Mouse (Mus musculus) limb, embryonic 10.5 days (tissue): ENCODE data around the gene Rnf150. TPM values are rescaled to one million over a fixed set of nuclear protein-coding genes. Genes with fewer than 3 reads are reported as not detected.

Experiments
- DNase-seq: peaks from one replicate; pipeline ENCODE4 v3.0.0-alpha.2; 2017; ENCODE audit warnings: low spot score
- H3K27ac ChIP-seq: fragments of 300-500 bp; sonication (generic); 2 replicates; pipeline ENCODE4 v1.5.1; 2016; ENCODE audit warnings: mild to moderate bottlenecking
- H3K27me3 ChIP-seq: fragments of 300-500 bp; sonication (generic); 2 replicates; pipeline ENCODE4 v1.6.1; 2016; ENCODE audit warnings: low read depth, mild to moderate bottlenecking; ENCODE audit not compliant: poor library complexity, severe bottlenecking
- H3K36me3 ChIP-seq: fragments of 300-500 bp; sonication (generic); 2 replicates; pipeline ENCODE4 v1.6.1; 2016; ENCODE audit warnings: mild to moderate bottlenecking, moderate library complexity
- H3K4me1 ChIP-seq: fragments of 300-500 bp; sonication (generic); 2 replicates; pipeline ENCODE4 v1.6.1; 2016
- H3K4me3 ChIP-seq: fragments of 300-500 bp; sonication (generic); 2 replicates; pipeline ENCODE4 v1.5.1; 2016; ENCODE audit warnings: mild to moderate bottlenecking, moderate library complexity
- H3K9me3 ChIP-seq: fragments of 300-500 bp; sonication (generic); replicated peaks from 2 replicates; pipeline ENCODE4 v1.6.1; 2016; ENCODE audit warnings: mild to moderate bottlenecking
- WGBS: fragments of 180-500 bp; shearing (Covaris S2); methylation state at CpG from one replicate; pipeline ENCODE4 v1.1.7; 2016; 5-methylcytosine and 5-hydroxymethylcytosine counted together
- polyA plus RNA-seq: library from polyadenylated mRNA; unstranded; fragments of >200 nt; fragmentation: Nextera tagmentation; extraction: Ambion mirVana; gene quantifications from 2 replicates; pipeline ENCODE4 v1.2.1, GENCODE M21; 2016

Gene Rnf150
- polyA plus RNA-seq, 1 experiment from 2014 or later: 2.1 TPM

DNA sequence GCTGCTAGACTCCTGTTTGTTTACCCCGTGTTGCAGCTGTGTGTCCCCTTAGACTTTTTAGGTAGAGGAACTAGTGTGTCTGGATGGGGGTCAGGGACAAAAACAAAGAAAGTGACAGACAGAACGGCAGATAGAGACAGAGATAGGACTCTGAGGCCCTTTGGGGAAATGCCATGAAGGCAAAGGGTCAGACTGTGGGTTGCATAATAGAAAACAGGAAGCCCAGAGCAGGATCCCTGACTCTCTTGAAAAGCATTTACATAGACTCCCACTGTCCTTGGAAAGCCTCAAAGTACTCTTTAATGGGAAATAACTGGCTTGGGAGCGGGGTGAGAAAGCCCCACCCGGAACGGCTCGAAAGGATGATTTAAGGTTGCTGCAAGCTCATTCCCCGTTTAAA is 246.6 kb downstream of the Rnf150 start:
- Histone ChIP-seq H3K36me3 (no peaks in the 10 kb centered on the region), H3K4me1 (no peaks in the 10 kb centered on the region), H3K4me3 (no peak overlapping the region), H3K9me3 (no peaks in the 10 kb centered on the region), H3K27me3 (no peaks in the 10 kb centered on the region), H3K27ac (no peak overlapping the region)
- WGBS: 77% methylated on average over 7 of the region's 7 CpGs
- no peak for DNase-seq

DNA sequence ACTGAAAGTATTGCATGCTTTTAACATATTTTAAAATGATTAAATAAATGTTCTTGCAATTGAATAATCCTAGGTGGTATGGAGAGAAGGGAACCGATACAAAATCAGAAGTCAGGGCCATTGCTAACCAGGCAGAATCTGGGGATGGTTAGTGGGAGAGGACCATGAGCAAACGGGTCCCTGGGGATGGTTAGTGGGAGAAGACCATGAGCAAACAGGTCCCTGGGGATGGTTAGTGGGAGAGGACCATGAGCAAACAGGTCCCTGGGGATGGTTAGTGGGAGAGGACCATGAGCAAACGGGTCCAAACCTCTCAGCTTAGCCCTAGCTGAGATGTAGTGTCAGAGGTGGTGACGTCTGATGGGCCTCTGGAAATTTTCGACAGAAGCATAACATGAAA is 247.0 kb downstream of the Rnf150 start:
- Histone ChIP-seq H3K4me1 (no peaks in the 10 kb centered on the region), H3K9me3 (no peaks in the 10 kb centered on the region), H3K27ac (no peak overlapping the region), H3K4me3 (no peak overlapping the region), H3K27me3 (no peaks in the 10 kb centered on the region), H3K36me3 (no peaks in the 10 kb centered on the region)
- DNase-seq: no peak
- 86% methylated on average over 5 of the region's 5 CpGs for WGBS

DNA sequence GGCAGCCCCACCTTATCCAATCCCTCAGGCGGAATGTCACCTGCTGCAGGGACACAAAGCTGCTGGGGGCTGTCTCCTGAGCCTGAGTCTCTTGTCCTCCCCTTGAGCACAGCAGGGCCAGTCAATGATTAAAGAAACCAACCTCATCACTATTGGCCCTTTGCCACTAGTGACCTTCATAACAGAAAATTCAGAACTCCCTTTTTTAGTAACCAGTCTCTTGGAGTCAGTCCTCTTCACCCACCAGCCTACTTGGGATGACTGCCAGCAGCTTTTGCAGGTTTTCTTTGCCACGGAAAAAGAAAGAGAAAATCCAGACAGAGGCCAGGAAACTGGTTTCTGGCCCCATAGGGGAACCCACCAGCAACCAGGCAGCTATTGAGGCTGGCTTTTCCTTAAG is 271.9 kb downstream of the Rnf150 start:
- WGBS: 73% methylated on average over 2 of the region's 2 CpGs
- Histone ChIP-seq H3K4me1 (no peaks in the 10 kb centered on the region), H3K9me3 (no peaks in the 10 kb centered on the region), H3K27ac (no peak overlapping the region), H3K27me3 (no peaks in the 10 kb centered on the region), H3K4me3 (no peak overlapping the region), H3K36me3 (no peaks in the 10 kb centered on the region)
- no peak for DNase-seq

DNA sequence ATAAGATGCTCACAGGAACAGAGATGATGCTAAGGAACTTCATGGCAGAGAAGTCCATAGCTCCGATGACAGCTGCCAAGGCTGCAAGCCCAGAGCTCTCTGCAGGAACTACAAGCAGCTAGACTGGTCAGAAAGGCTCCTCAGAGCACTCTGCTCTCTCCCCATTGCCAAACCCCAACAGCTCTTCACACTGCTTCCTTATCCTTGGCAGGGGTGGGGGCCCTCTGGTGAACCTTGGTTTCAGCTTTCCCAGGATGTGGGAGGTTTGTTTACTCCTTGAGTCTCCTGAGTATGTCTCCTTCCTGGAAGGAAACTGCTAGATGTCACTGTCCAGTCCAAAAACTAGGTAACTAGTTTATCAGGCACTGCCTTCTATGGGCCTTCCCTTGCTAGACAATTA is 276.9 kb downstream of the Rnf150 start:
- no peaks in the 10 kb centered on the region for H3K9me3 ChIP-seq
- WGBS: 80% methylated on average over 1 of the region's 1 CpGs
- H3K36me3 ChIP-seq: no peaks in the 10 kb centered on the region
- H3K27ac ChIP-seq: no peak overlapping the region
- no peaks in the 10 kb centered on the region for H3K27me3 ChIP-seq
- no peaks in the 10 kb centered on the region for H3K4me1 ChIP-seq
- H3K4me3 ChIP-seq: no peak overlapping the region
- DNase-seq: no peak

DNA sequence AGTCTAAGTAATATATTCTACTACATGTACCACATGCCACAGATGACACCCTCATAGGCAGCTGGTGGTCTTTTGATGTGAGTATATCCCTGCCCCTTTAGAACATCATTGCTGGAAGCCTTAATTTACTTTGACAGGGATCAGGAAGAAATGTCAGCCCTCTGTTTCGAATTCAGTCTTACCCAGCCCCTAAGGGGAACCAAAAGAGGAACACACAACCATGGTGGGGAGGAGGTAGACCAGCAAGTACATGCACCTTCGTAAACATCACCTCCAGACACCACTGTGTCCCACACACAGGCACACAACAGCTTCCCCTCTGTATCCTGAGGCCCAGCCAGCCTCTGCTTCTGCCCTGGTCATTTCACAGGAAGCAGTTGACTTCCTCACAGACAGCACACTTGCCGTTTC is 277.6 kb downstream of the Rnf150 start:
- no peaks in the 10 kb centered on the region for H3K27me3 ChIP-seq
- no peak overlapping the region for H3K27ac ChIP-seq
- no peaks in the 10 kb centered on the region for H3K9me3 ChIP-seq
- 78% methylated on average over 3 of the region's 3 CpGs for WGBS
- H3K4me3 ChIP-seq: no peak overlapping the region
- H3K36me3 ChIP-seq: no peaks in the 10 kb centered on the region
- DNase-seq: no peak
- no peaks in the 10 kb centered on the region for H3K4me1 ChIP-seq

Other genes with a start within 250 kb of the Rnf150 start
- gene Zfp330, start 89.2 kb upstream of the Rnf150 start, polyA plus RNA-seq: 78.3 and 79.0 TPM in 2 replicates